Mouse (Mus musculus): ENCODE results near the gene Ttc39b. TPM values are rescaled to one million over a fixed set of nuclear protein-coding genes. Genes with fewer than 3 reads are reported as not detected.

Gene Ttc39b
- polyA plus RNA-seq, 1 experiment: 4.1 TPM

DNA sequence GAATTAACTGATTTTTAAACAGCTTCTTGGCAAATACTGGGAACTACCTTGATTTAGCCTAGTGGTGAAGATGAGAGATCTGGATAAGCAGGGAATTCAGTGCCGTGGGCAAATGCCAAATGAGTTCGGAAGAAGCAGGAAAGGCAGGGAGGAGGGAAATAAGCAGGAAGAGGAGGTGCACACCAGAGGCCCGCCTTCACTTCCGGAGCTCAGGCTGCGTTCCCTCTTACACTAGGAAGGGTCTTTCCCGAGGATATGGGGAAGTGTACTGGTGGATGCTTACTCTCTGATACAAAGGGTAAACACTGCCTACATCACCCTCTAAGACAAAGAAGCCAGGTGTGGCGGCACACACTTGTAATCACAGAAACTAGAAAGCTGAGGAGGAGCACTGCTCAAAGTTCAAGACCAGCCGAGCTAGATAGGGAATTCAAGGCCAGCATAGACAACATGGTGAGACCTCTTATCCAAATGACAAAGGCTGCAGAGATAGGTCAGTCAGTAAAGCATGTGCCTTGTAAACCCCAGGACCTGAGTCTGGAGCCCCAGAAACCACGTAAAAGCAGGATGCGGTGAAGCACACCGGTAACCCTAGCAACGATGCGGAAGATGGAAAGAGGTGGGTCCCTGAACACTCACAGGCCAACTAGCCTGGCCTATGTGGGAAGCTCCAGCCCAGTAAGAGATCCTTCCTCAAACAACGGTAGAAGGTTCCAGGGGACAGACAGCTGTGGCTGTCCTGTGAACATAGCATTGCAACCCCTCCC is 57.9 kb downstream of the Ttc39b start:
- peak in 1 of 2 experiments; percentile 27 for DNase-seq (ENCODE audit: low read depth in 1 of 2, low spot score in 2 of 2)
- no peak overlapping the region for H3K27ac ChIP-seq (ENCODE audit: insufficient read depth, low read length)
- H3K4me1 ChIP-seq (ENCODE audit: control insufficient read depth, insufficient read depth, insufficient read length): peaks cover 9% of the 10 kb centered on the region; the same call in 1 of the 2 replicates
- TF ChIP-seq CTCF (IDR thresholded peaks at IDR 0.05; ENCODE audit: extremely low read depth, insufficient read depth, insufficient read length, insufficient replicate concordance) (no peak), POLR2A (IDR thresholded peaks at IDR 0.05; ENCODE audit: low read depth, low read length) (no peak)
- no peaks in the 10 kb centered on the region for H3K27me3 ChIP-seq (ENCODE audit: control insufficient read depth, insufficient read depth, low read length)
- WGBS: 53% methylated on average over 14 of the region's 14 CpGs
- peaks cover 1% of the 10 kb centered on the region; the same call in 1 of the 2 replicates for H3K36me3 ChIP-seq (ENCODE audit: control insufficient read depth, insufficient read depth, low read length)
- H3K4me3 ChIP-seq (ENCODE audit: extremely low read depth, insufficient read depth, insufficient read length): no peak overlapping the region

GRCm38 (mm10) chr4:83264832-83265231 is 59.2 kb downstream of the Ttc39b start:
- H3K4me1 ChIP-seq (ENCODE audit: control insufficient read depth, insufficient read depth, insufficient read length): peaks cover 9% of the 10 kb centered on the region; the same call in 1 of the 2 replicates
- TF ChIP-seq CTCF (IDR thresholded peaks at IDR 0.05; ENCODE audit: extremely low read depth, insufficient read depth, insufficient read length, insufficient replicate concordance) (no peak), POLR2A (IDR thresholded peaks at IDR 0.05; ENCODE audit: low read depth, low read length) (no peak)
- WGBS: 88% methylated on average over 2 of the region's 2 CpGs

DNA sequence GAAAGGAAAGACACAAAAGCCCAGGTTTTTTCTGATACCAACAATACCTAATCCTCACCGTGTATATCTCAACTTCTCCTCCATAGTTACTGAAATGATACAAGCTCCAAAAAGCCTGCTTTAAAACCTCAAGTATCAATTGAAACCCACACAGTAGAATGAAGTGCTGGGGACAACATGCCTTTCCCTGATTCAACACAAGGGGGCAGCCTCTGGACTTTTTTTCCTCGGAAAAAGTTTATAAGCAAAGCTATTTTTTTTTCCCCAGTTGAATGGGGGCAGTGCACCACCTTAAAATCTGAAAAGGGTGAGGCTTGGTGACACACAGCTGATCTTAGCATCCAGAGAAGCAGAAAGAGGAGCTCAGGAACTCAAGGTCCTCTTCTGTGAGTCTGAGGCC is 62.1 kb downstream of the Ttc39b start:
- H3K4me1 ChIP-seq (ENCODE audit: control insufficient read depth, insufficient read depth, insufficient read length): peaks cover 9% of the 10 kb centered on the region; the same call in 1 of the 2 replicates
- H3K27ac ChIP-seq (ENCODE audit: insufficient read depth, low read length): no peak overlapping the region
- TF ChIP-seq POLR2A (IDR thresholded peaks at IDR 0.05; ENCODE audit: low read depth, low read length) (no peak), CTCF (IDR thresholded peaks at IDR 0.05; ENCODE audit: extremely low read depth, insufficient read depth, insufficient read length, insufficient replicate concordance) (peak; percentile 11; the same call in 1 of the 2 replicates)
- H3K27me3 ChIP-seq (ENCODE audit: control insufficient read depth, insufficient read depth, low read length): no peaks in the 10 kb centered on the region
- H3K36me3 ChIP-seq (ENCODE audit: control insufficient read depth, insufficient read depth, low read length): peaks cover 11% of the 10 kb centered on the region
- 7% methylated on average over 2 of the region's 2 CpGs for WGBS
- DNase-seq (ENCODE audit: low read depth in 1 of 2, low spot score in 2 of 2): peak in 1 of 2 experiments; percentile 11
- H3K4me3 ChIP-seq (ENCODE audit: extremely low read depth, insufficient read depth, insufficient read length): no peak overlapping the region

More at GRCm38 (mm10) chr4:83264832-83265231, 59.2 kb downstream of the Ttc39b start:
- Histone ChIP-seq H3K36me3 (ENCODE audit: control insufficient read depth, insufficient read depth, low read length) (peaks cover 8% of the 10 kb centered on the region), H3K27me3 (ENCODE audit: control insufficient read depth, insufficient read depth, low read length) (no peaks in the 10 kb centered on the region), H3K4me3 (ENCODE audit: extremely low read depth, insufficient read depth, insufficient read length) (no peak overlapping the region), H3K27ac (ENCODE audit: insufficient read depth, low read length) (no peak overlapping the region)
- no peak for DNase-seq (ENCODE audit: low read depth in 1 of 2, low spot score in 2 of 2)

DNA sequence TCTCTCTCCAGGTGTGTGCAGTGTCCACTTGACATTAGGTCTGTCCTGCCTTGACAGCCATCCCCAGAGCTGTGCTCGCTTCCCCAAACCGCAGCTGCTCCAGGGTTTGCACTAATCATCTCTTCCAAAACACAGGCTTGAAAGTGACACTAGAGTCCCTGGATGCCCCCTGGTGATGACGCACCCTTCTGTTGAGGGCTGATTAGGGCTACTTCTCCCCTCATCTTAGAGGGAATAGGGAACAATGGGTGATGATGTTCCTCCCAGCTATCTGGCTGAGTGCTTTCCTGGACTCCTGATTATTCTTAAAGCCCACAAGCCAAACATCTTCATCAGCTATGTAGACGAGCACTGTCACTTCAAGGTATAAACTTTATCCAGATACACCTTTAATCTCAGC is 64.4 kb downstream of the Ttc39b start:
- TF ChIP-seq CTCF (IDR thresholded peaks at IDR 0.05; ENCODE audit: extremely low read depth, insufficient read depth, insufficient read length, insufficient replicate concordance) (no peak), POLR2A (IDR thresholded peaks at IDR 0.05; ENCODE audit: low read depth, low read length) (no peak)
- H3K36me3 ChIP-seq (ENCODE audit: control insufficient read depth, insufficient read depth, low read length): peaks cover 11% of the 10 kb centered on the region
- no peaks in the 10 kb centered on the region for H3K27me3 ChIP-seq (ENCODE audit: control insufficient read depth, insufficient read depth, low read length)
- H3K27ac ChIP-seq (ENCODE audit: insufficient read depth, low read length): no peak overlapping the region
- 91% methylated on average over 4 of the region's 4 CpGs for WGBS
- no peak for DNase-seq (ENCODE audit: low read depth in 1 of 2, low spot score in 2 of 2)
- no peak overlapping the region for H3K4me3 ChIP-seq (ENCODE audit: extremely low read depth, insufficient read depth, insufficient read length)
- no peaks in the 10 kb centered on the region for H3K4me1 ChIP-seq (ENCODE audit: control insufficient read depth, insufficient read depth, insufficient read length)

DNA sequence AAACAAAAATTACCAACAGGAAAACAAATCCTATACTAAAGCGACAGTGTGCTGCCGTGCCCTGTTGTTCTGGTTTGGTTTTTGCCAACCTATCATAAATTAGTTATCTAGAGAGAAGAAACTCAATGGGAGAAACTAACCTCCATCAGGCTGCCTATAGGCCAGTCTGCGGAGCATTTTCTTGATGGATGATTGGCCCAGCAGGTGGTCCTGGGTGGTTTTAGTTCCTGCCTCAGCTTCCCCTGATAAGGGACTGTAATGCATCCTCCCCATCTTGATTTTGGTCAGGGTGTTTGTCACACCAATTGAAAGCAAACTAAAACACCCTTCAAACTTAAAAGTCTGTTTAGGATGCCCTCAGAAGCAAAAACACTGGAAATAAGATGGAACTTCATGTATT is 65.8 kb downstream of the Ttc39b start:
- TF ChIP-seq CTCF (IDR thresholded peaks at IDR 0.05; ENCODE audit: extremely low read depth, insufficient read depth, insufficient read length, insufficient replicate concordance) (no peak), POLR2A (IDR thresholded peaks at IDR 0.05; ENCODE audit: low read depth, low read length) (no peak)
- DNase-seq (ENCODE audit: low read depth in 1 of 2, low spot score in 2 of 2): no peak
- Histone ChIP-seq H3K4me1 (ENCODE audit: control insufficient read depth, insufficient read depth, insufficient read length) (no peaks in the 10 kb centered on the region), H3K36me3 (ENCODE audit: control insufficient read depth, insufficient read depth, low read length) (peaks cover 11% of the 10 kb centered on the region), H3K4me3 (ENCODE audit: extremely low read depth, insufficient read depth, insufficient read length) (no peak overlapping the region), H3K27ac (ENCODE audit: insufficient read depth, low read length) (no peak overlapping the region), H3K27me3 (ENCODE audit: control insufficient read depth, insufficient read depth, low read length) (no peaks in the 10 kb centered on the region)
- WGBS: 97% methylated on average over 3 of the region's 3 CpGs

DNA sequence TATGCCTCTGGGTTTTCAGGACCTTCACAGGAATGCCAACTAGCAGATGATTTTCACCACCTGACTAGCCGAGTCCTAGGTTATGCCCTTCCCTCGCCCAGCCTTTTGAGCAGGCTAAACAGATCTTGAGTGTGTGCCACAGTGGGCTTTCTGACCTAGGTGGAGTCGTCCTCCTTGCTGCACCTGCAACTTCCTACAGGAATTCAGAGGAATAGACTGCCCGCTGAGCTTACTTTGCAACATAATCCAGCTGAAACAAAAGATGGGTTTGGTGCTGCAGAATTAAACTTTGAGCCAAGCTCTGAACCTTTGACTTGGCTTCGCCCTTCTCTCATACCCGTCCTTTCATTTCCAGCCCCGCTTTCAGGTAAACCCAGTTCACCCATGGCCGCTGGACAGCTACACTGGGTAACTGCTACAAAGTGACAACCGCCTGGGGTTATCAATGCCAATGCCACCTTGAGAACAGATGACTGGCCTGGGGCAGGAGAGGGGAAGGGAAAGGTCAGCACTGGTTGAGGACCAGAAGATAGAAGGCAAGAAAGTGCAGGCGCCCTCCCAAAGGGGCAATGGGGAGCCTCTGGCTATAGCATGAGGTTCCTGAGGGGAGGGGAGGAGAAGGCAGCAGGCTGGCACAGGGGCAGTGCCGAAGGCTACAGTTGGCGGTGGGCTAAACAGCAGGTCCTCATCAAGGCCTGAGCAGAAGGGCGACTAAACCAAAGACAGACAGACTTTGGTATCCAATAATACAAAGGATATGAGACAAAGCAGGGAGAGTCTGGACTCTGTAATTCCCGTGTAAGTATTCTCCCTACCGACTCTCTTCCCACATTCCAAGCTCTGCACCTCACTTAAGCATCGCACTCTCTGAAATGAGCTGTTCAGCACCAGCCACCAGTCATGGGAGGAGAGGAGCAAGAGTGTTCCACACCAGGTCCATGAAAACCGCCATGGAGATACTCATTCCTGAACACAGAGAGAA is 66.5 kb downstream of the Ttc39b start:
- peaks cover 11% of the 10 kb centered on the region for H3K36me3 ChIP-seq (ENCODE audit: control insufficient read depth, insufficient read depth, low read length)
- no peak overlapping the region for H3K4me3 ChIP-seq (ENCODE audit: extremely low read depth, insufficient read depth, insufficient read length)
- no peak for DNase-seq (ENCODE audit: low read depth in 1 of 2, low spot score in 2 of 2)
- no peaks in the 10 kb centered on the region for H3K27me3 ChIP-seq (ENCODE audit: control insufficient read depth, insufficient read depth, low read length)
- no peaks in the 10 kb centered on the region for H3K4me1 ChIP-seq (ENCODE audit: control insufficient read depth, insufficient read depth, insufficient read length)
- H3K27ac ChIP-seq (ENCODE audit: insufficient read depth, low read length): no peak overlapping the region
- 89% methylated on average over 17 of the region's 17 CpGs for WGBS
- TF ChIP-seq POLR2A (IDR thresholded peaks at IDR 0.05; ENCODE audit: low read depth, low read length) (no peak), CTCF (IDR thresholded peaks at IDR 0.05; ENCODE audit: extremely low read depth, insufficient read depth, insufficient read length, insufficient replicate concordance) (no peak)

All from spleen, adult 2 months (tissue).